Mouse (Mus musculus): ENCODE measurements around the gene Gm14139. TPM values are rescaled to one million over a fixed set of nuclear protein-coding genes. Genes with fewer than 3 reads are reported as not detected.
"Not testable (repeated sequence)": the region's sequence is repeated elsewhere in the genome, so short reads cannot be mapped to it uniquely, and the experiment has no call there.

The Gm14139 gene
- total RNA-seq (2018; cell fraction: chromatin; rRNA removed): not detected
- under 1 TPM in 2 of 26 experiments, not detected in 24; 0.10 to 0.11 TPM for total RNA-seq (2018; cell fraction: cytosol; rRNA removed)
- total RNA-seq (2018; cell fraction: nucleus; rRNA removed): under 1 TPM in 2 of 26 experiments, not detected in 24; 0.29 to 0.96 TPM
- polyA plus RNA-seq (2018): not detected in 3 replicates

DNA sequence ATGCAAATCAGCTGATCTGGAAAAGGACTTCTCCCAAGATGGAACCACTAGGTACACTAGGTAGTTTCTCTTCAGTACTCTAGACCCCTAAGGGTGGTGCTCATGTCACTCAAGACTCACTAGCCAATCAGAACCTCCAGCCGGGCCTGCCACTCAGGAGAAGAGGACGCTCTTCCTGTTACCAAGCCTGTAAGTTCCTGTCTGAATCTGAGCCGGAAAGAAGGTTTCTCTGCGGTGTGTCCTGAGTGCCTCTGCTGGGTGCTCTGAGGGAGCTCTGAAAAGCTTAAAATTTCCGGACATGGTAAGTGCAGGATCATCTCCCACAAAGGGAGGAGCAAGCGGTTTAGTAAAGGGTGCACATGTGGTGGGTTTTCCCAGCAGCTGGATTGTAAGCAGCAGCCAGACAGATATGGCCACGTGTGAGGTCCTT is at the start of gene Gm14139:
Gene Gm14139 (plus strand): TSS at position 186 of the 430 bp plus-strand sequence.
- 75% methylated on average over 6 of the region's 7 CpGs for WGBS (ENCODE audit: missing documents)
- H3K4me3 ChIP-seq (ENCODE audit: inconsistent target); H3K27ac ChIP-seq; H3K36me3 ChIP-seq (ENCODE audit: inconsistent target); H3K79me2 ChIP-seq (ENCODE audit: inconsistent target): not testable (repeated sequence)

DNA sequence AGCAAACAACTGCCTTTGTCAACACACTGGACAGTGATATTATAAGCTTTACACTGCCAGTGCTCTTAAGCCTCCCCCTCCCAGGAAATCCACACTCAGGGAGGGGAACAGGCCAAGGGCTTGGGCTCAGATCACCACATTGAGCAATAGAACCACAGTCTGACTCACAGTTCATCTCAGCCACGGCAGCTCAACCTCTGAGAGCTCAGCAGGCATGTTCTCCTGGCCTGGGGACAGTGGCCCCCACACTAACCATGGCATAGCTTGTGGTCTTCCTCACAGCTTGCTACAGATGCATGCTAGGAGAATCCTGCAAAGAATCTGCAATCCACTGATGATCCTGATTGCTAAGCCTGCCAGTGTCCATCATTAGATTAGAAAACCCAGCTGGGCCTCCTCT is 49.6 kb upstream of the Gm14139 start:
- WGBS (ENCODE audit: missing documents): 0% methylated on average over 1 of the region's 1 CpGs
- Histone ChIP-seq H3K79me2 (ENCODE audit: inconsistent target) (peaks cover 95% of the 10 kb centered on the region), H3K36me3 (ENCODE audit: inconsistent target) (peaks cover 37% of the 10 kb centered on the region), H3K27ac (0 out of 2 replicates have a peak overlapping the region, but pooled peaks have one; percentile 2)
- not testable (repeated sequence) for H3K4me3 ChIP-seq (ENCODE audit: inconsistent target)

DNA sequence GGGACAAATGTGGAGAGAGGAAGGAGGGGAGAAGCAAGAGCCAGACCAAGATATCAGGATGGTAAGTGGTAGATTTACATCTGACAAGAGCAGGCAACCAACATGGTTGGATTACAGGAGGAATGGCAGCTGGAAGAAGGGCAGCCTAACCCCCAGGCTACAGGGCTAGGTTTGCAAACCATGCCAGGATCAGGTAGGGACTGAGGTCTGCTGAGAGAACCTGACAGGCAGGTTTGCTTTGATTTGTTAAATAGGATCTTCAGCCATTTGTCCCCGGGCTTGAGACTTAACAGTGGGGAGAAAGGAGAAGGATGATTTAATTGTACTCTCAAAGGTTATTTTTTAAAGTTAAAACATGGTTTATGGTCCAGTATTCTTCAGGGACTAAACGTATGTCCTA is 48.8 kb upstream of the Gm14139 start:
- no peak overlapping the region for H3K4me3 ChIP-seq (ENCODE audit: inconsistent target)
- H3K79me2 ChIP-seq (ENCODE audit: inconsistent target): peaks cover 87% of the 10 kb centered on the region
- 89% methylated on average over 2 of the region's 2 CpGs for WGBS (ENCODE audit: missing documents)
- peaks cover 35% of the 10 kb centered on the region for H3K36me3 ChIP-seq (ENCODE audit: inconsistent target)
- H3K27ac ChIP-seq: 0 out of 2 replicates have a peak overlapping the region, but pooled peaks have one; percentile 2

DNA sequence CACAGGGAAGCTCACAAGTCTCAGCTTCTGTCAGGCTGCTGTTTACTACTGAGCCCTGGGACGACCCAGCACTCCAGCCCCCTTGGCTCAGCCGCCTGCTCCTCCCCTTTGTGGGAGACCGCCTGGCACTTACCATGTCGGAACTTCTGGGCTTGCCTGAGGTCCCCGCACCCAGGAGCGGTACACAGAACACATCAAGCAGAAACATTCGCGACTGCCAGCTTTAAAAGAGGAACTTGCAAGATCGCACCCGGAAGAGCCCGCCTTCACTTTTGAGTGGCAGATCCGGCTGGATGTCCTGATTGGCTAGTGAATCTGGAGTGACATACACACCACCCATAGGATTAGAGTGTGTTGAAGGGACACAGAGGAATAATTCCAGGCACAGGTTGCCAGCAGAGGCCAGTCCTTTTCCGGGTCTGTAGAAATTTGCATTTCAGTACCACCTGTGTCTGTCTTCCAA is 45.1 kb upstream of the Gm14139 start, which contains the start of gene Zfp120:
Gene Zfp120 (minus strand): TSS at position 274 of the 463 bp plus-strand sequence.
- H3K36me3 ChIP-seq (ENCODE audit: inconsistent target): peaks cover 8% of the 10 kb centered on the region; the same call in 1 of the 2 replicates
- peaks cover 50% of the 10 kb centered on the region for H3K79me2 ChIP-seq (ENCODE audit: inconsistent target)
- 0% methylated on average over 13 of the region's 13 CpGs for WGBS (ENCODE audit: missing documents)
- peak within 1 kb of the TSS; percentile 84 for H3K4me3 ChIP-seq (ENCODE audit: inconsistent target)
- H3K27ac ChIP-seq: peak within 1 kb of the TSS; percentile 83

DNA sequence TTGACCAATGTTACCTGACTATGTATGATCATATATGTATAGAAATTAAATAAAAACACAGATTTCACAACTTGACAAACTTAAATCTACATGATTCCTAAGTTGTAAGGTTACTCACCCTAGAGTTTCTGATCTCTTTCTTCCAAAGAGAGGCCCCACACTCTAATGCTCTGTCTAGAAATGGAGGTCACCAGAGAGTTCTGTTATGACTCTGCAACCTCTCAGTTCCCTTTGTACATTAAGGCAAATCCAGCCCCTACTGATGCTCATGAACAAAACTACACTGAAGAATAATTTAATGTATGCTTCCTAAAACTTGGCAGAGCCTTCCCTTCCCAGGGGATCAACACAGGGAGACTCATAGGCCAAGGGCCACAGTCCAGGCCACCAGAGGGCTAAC is 14.9 kb upstream of the Gm14139 start:
- Histone ChIP-seq H3K4me3 (ENCODE audit: inconsistent target) (no peak overlapping the region), H3K27ac (no peak overlapping the region), H3K36me3 (ENCODE audit: inconsistent target) (no peaks in the 10 kb centered on the region), H3K79me2 (ENCODE audit: inconsistent target) (no peaks in the 10 kb centered on the region)

DNA sequence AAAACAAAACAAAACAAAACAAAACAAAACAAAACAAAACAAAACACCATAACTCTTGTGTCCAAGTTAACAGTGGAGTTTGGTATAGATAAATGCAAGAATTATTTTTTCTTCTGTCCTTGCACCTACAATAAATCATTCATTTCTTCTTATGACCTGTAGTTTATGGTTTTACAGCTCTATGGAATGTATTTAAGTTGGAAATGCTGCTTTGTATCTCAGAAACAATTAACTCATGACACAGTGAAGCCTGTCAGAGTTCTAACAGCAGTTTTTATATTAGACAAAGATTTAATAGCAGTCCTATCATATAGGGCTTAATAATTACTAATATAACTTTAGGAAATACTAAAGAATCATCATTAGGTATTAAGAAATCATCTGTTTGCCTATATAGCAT is 7.7 kb upstream of the Gm14139 start:
- no peaks in the 10 kb centered on the region for H3K36me3 ChIP-seq (ENCODE audit: inconsistent target)
- H3K79me2 ChIP-seq (ENCODE audit: inconsistent target): no peaks in the 10 kb centered on the region
- H3K27ac ChIP-seq: no peak overlapping the region
- no peak overlapping the region for H3K4me3 ChIP-seq (ENCODE audit: inconsistent target)

DNA sequence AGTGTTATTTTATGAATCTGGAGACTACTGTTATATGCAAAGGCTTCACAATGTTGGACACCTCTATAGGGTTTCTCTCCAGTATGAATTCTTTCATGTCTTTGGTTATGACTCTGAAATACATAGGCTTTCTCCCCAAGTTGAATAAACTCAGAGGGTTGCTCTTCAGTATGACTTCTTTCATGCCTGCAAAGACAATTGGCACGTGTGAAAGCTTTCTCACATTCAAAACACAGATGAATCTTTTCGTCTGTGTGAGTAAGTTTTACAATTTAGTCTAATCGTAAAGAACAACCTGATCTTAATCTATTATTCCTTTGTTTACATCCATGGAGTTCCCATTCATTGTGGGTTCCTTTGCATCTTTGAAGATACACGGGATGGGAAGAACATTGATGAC is 2.0 kb upstream of the Gm14139 start, which contains the start of gene Gm10770:
Gene Gm10770 (minus strand): TSS at position 101 of the 400 bp plus-strand sequence.
- not testable (repeated sequence) for H3K4me3 ChIP-seq (ENCODE audit: inconsistent target); H3K27ac ChIP-seq; H3K36me3 ChIP-seq (ENCODE audit: inconsistent target); H3K79me2 ChIP-seq (ENCODE audit: inconsistent target)
- WGBS (ENCODE audit: missing documents): 88% methylated on average over 4 of the region's 4 CpGs

DNA sequence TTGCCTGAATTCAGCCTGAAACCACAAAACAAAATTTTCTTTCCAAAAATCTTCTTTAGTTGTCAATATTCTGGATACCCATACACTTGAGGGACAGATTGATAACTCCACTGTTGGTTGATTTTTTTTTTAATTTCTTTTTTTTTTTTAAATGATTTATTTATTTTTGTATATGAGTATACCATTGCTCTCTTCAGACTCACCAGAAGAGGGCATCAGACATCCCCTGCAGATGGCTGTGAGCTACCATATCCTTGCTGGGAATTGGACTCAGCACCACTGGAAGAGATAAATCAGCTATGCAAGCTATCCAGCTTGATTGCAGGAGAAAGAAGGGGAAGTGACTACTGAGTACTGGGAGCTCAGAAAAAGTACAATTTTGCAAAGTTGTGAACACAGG is 509 bp upstream of the Gm14139 start:
- not testable (repeated sequence) for H3K27ac ChIP-seq; H3K4me3 ChIP-seq (ENCODE audit: inconsistent target); H3K79me2 ChIP-seq (ENCODE audit: inconsistent target); H3K36me3 ChIP-seq (ENCODE audit: inconsistent target)

DNA sequence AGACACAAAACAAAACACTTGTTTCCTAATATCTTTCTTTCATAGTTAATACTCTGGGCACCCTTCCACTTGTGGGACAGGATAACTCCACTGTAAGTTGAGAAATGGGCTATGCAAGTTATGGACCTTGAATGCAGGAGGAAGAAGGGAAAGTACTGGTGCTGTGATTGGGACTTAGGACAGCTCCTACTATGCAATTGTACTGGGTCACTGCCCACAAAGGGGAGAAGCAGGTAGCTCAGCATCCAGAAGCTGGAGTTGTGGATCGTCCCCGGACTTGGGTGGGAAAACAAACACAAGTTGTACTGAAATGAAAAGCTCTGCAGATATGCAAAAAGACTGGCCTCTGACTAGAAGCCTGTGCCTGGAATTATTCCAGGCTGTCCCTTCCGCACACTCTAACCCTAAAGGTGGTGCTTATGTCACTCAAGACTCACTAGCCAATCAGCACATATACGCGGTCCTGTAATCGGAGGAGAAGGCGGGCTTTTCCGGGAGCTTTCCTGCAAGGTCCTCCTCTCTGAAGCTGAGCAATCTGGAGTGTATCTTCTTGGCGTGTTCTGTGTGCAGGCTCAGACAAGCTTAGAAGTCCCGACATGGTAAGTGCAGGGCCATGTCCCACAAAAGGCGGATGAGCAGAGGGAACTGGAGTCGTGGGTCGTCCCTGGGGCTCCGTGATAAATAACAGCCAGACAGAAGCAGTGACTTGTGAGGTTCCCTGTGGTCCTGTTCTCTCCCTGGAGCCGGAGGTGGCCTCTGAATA is 36.2 kb downstream of the Gm14139 start, which contains the start of gene Zfp937:
Gene Zfp937 (plus strand): TSS at position 474 of the 763 bp plus-strand sequence.
- H3K36me3 ChIP-seq (ENCODE audit: inconsistent target); H3K27ac ChIP-seq; H3K79me2 ChIP-seq (ENCODE audit: inconsistent target): not testable (repeated sequence)
- peak within 1 kb of the TSS; percentile 35 for H3K4me3 ChIP-seq (ENCODE audit: inconsistent target)
- 3% methylated on average over 10 of the region's 15 CpGs for WGBS (ENCODE audit: missing documents)

DNA sequence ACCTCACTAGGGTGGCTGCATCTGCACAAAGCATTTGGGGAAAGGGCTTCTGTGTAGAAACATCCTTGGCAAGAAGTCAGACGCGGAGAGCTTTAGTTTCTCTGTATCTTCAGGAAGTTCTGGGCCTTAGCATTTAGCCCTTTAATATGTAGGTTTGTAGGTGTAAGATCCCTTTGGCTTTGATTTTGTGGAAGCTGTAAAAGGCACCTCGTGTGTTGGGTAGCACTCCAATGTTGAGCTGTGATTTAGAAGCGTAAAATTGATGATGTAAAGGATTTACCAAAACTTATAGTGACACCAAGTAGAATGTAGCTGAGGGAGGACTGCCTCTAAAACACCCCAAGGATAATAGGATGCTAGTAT is 36.8 kb downstream of the Gm14139 start:
- WGBS (ENCODE audit: missing documents): no CpG with 5 or more reads among the region's 4 CpGs
- not testable (repeated sequence) for H3K79me2 ChIP-seq (ENCODE audit: inconsistent target); H3K27ac ChIP-seq; H3K36me3 ChIP-seq (ENCODE audit: inconsistent target)
- peak overlapping the region; percentile 35 for H3K4me3 ChIP-seq (ENCODE audit: inconsistent target)

DNA sequence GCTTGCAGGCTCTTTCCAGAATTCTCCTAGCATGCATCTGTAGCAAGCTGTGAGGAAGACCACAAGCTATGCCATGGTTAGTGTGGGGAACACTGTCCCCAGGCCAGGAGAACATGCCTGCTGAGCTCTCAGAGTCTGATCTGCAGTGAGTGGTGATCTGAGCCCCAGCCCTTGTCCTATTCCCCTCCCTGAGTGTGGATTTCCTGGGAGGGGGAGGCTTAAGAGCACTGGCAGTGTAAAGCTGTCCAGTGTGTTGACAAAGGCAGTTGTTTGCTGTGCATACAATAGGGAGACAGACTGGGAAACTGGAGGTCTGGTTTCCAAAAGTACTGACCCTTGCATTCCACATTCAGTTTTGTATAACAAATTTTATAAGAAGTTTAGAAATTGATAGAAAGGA is 41.7 kb downstream of the Gm14139 start:
- not testable (repeated sequence) for H3K36me3 ChIP-seq (ENCODE audit: inconsistent target); H3K27ac ChIP-seq; H3K79me2 ChIP-seq (ENCODE audit: inconsistent target); H3K4me3 ChIP-seq (ENCODE audit: inconsistent target)

Other genes with a start within 250 kb of the Gm14139 start
- 21.7 to 23.5 TPM (median 23.4 TPM) in 3 replicates for gene Zfp120, start 45.0 kb upstream of the Gm14139 start, polyA plus RNA-seq (2018)
- gene Gm10770, start 2.1 kb upstream of the Gm14139 start, polyA plus RNA-seq (2018): not detected in 3 replicates
- 1.5 to 2.1 TPM (median 2.1 TPM) in 3 replicates for gene Zfp937, start 36.3 kb downstream of the Gm14139 start, polyA plus RNA-seq (2018)
- 1.4 to 8.2 TPM (median 4.3 TPM) in 3 replicates for gene Gm21994, start 73.8 kb downstream of the Gm14139 start, polyA plus RNA-seq (2018)
- gene Gm14124, start 75.8 kb downstream of the Gm14139 start, polyA plus RNA-seq (2018): not detected in 3 replicates
- gene Gm10130, start 141.9 kb downstream of the Gm14139 start, polyA plus RNA-seq (2018): not detected in 3 replicates
- gene 3300002I08Rik, start 181.0 kb downstream of the Gm14139 start, polyA plus RNA-seq (2018): 1.1 to 2.4 TPM (median 2.0 TPM) in 3 replicates